Mouse (Mus musculus): ENCODE measurements around the gene Rnf10. TPM values are rescaled to one million over a fixed set of nuclear protein-coding genes. Genes with fewer than 3 reads are reported as not detected.

Rnf10 gene
- total RNA-seq, 1 experiment = 134 TPM

DNA sequence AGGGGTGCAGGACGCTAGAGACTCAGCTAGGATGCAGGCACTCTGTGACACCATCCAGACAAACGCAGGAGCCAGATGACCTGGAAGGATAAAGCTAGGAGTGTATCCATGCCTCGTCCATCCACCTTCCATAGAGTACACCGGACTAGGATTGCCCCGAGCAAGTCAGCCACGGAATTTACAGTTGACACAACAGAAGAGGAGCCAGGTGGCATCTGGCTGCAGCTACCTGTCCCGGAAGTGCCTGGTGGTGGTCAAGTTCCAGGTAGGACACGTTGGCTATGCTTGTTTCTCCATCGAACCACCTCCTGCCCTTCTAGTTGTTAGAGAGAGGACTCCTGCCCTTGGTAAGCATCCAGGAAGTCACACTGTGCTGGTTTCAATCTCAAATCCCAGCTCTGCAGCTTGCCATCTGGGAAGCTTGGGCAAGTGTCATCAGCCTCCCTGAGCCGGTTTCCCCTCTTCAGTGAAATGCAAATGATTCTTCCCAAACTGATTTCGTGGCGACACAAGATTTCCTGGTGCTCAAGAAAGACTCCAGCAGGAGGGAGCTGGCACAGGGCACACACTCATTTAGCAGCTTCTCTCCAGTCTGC lies 78.0 kb downstream of the Rnf10 start:
- no peak overlapping the region for H3K27ac ChIP-seq (ENCODE audit: insufficient read depth, low read depth, low read length, poor library complexity, severe bottlenecking)
- H3K9ac ChIP-seq (ENCODE audit: insufficient read depth, low read depth, low read length, poor library complexity, severe bottlenecking) = peak overlapping the region; percentile 38; the same call in 1 of the 2 replicates
- no peaks in the 10 kb centered on the region for H3K9me3 ChIP-seq (ENCODE audit: control insufficient read depth, insufficient read depth, low read depth, low read length)
- in situ Hi-C loops (cut with MboI; ENCODE audit: low sequenced_read_pairs in 2 of 2, unreplicated experiment in 2 of 2) = no loop called here
- H3K4me3 ChIP-seq (ENCODE audit: insufficient read depth in 1 of 2, low read depth in 1 of 2, low read length in 2 of 2, poor library complexity in 1 of 2, severe bottlenecking in 1 of 2) = peak overlapping the region; percentile 68 to 84
- peaks cover 2 to 12% of the 10 kb centered on the region in 2 experiments; a peak in 2 of 4 replicates for H3K4me1 ChIP-seq (ENCODE audit: control insufficient read depth in 2 of 2, insufficient read depth in 2 of 2, low read length in 2 of 2, poor library complexity in 1 of 2)
- DNase-seq (ENCODE audit: low read depth, low spot score) = no peak
- H3K36me3 ChIP-seq (ENCODE audit: control insufficient read depth, insufficient read depth, low read length, poor library complexity, severe bottlenecking) = no peaks in the 10 kb centered on the region
- TF ChIP-seq MAFK (IDR thresholded peaks at IDR 0.05; ENCODE audit: insufficient read depth, low read depth, low read length) (no peak), CHD2 (IDR thresholded peaks at IDR 0.05; ENCODE audit: low read depth, low read length) (no peak), ZC3H11A (IDR thresholded peaks at IDR 0.05; ENCODE audit: borderline replicate concordance, low read depth, low read length) (no peak), ZNF384 (IDR thresholded peaks at IDR 0.05; ENCODE audit: low read depth, low read length) (no peak), HCFC1 (IDR thresholded peaks at IDR 0.05; ENCODE audit: borderline replicate concordance, insufficient read depth, low read length) (no peak)

GRCm38 (mm10) chr5:115193669-115194625 lies 78.8 kb downstream of the Rnf10 start, which contains the start of gene Cabp1:
Cabp1 (minus strand) TSS chr5:115194381.
- no peak for TF ChIP-seq CHD2 (IDR thresholded peaks at IDR 0.05; ENCODE audit: low read depth, low read length)
- TF ChIP-seq ZNF384 (IDR thresholded peaks at IDR 0.05; ENCODE audit: low read depth, low read length) = no peak
- no peak for TF ChIP-seq ZC3H11A (IDR thresholded peaks at IDR 0.05; ENCODE audit: borderline replicate concordance, low read depth, low read length)
- TF ChIP-seq MAFK (IDR thresholded peaks at IDR 0.05; ENCODE audit: insufficient read depth, low read depth, low read length) = no peak
- no peak for TF ChIP-seq HCFC1 (IDR thresholded peaks at IDR 0.05; ENCODE audit: borderline replicate concordance, insufficient read depth, low read length)
- no peak for DNase-seq (ENCODE audit: low read depth, low spot score)
- peaks cover 2 to 15% of the 10 kb centered on the region in 2 experiments; a peak in 2 of 4 replicates for H3K4me1 ChIP-seq (ENCODE audit: control insufficient read depth in 2 of 2, insufficient read depth in 2 of 2, low read length in 2 of 2, poor library complexity in 1 of 2)

GRCm38 (mm10) chr5:115193226-115193625 lies 79.5 kb downstream of the Rnf10 start:
- H3K36me3 ChIP-seq (ENCODE audit: control insufficient read depth, insufficient read depth, low read length, poor library complexity, severe bottlenecking) = no peaks in the 10 kb centered on the region
- no peak overlapping the region for H3K27ac ChIP-seq (ENCODE audit: insufficient read depth, low read depth, low read length, poor library complexity, severe bottlenecking)
- H3K9ac ChIP-seq (ENCODE audit: insufficient read depth, low read depth, low read length, poor library complexity, severe bottlenecking) = peak overlapping the region; percentile 29; the same call in 1 of the 2 replicates
- H3K4me3 ChIP-seq (ENCODE audit: insufficient read depth in 1 of 2, low read depth in 1 of 2, low read length in 2 of 2, poor library complexity in 1 of 2, severe bottlenecking in 1 of 2) = peak overlapping the region; percentile 68 to 73
- in situ Hi-C loops (cut with MboI; ENCODE audit: low sequenced_read_pairs in 2 of 2, unreplicated experiment in 2 of 2) = no loop called here
- no peaks in the 10 kb centered on the region for H3K9me3 ChIP-seq (ENCODE audit: control insufficient read depth, insufficient read depth, low read depth, low read length)
- no peak for TF ChIP-seq CHD2 (IDR thresholded peaks at IDR 0.05; ENCODE audit: low read depth, low read length)
- no peak for TF ChIP-seq ZC3H11A (IDR thresholded peaks at IDR 0.05; ENCODE audit: borderline replicate concordance, low read depth, low read length)
- no peak for TF ChIP-seq ZNF384 (IDR thresholded peaks at IDR 0.05; ENCODE audit: low read depth, low read length)
- TF ChIP-seq MAFK (IDR thresholded peaks at IDR 0.05; ENCODE audit: insufficient read depth, low read depth, low read length) = no peak
- TF ChIP-seq HCFC1 (IDR thresholded peaks at IDR 0.05; ENCODE audit: borderline replicate concordance, insufficient read depth, low read length) = no peak
- peaks cover 2 to 13% of the 10 kb centered on the region in 2 experiments; a peak in 3 of 4 replicates for H3K4me1 ChIP-seq (ENCODE audit: control insufficient read depth in 2 of 2, insufficient read depth in 2 of 2, low read length in 2 of 2, poor library complexity in 1 of 2)
- no peak for DNase-seq (ENCODE audit: low read depth, low spot score)

More at GRCm38 (mm10) chr5:115193669-115194625, 78.8 kb downstream of the Rnf10 start, which contains the start of gene Cabp1:
- in situ Hi-C loops (cut with MboI; ENCODE audit: low sequenced_read_pairs in 2 of 2, unreplicated experiment in 2 of 2) = no loop called here
- no peaks in the 10 kb centered on the region for H3K9me3 ChIP-seq (ENCODE audit: control insufficient read depth, insufficient read depth, low read depth, low read length)
- no peaks in the 10 kb centered on the region for H3K36me3 ChIP-seq (ENCODE audit: control insufficient read depth, insufficient read depth, low read length, poor library complexity, severe bottlenecking)
- peak within 1 kb of the TSS; percentile 68 to 84 for H3K4me3 ChIP-seq (ENCODE audit: insufficient read depth in 1 of 2, low read depth in 1 of 2, low read length in 2 of 2, poor library complexity in 1 of 2, severe bottlenecking in 1 of 2)
- no peak within 1 kb of the TSS for H3K27ac ChIP-seq (ENCODE audit: insufficient read depth, low read depth, low read length, poor library complexity, severe bottlenecking)
- peak within 1 kb of the TSS; percentile 38 for H3K9ac ChIP-seq (ENCODE audit: insufficient read depth, low read depth, low read length, poor library complexity, severe bottlenecking)

DNA sequence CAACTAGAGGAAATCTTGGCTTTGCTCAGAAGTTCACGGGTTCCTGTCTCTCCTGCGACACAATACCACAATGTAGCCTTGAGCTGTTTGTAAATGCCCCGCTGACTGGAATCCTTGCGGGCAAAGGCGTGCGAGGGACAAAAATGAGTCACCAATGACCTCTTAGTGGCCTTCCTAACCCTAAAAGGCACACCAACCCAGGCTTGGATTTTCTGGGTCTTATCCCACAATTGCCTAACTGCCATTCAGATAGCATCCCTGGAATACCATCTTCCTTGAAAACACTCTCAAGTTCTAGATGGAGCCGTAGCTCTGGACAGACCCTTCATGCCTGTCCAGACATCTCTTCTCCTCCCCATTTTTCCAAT lies 79.9 kb downstream of the Rnf10 start:
- H3K9ac ChIP-seq (ENCODE audit: insufficient read depth, low read depth, low read length, poor library complexity, severe bottlenecking) = no peak overlapping the region
- no peak for DNase-seq (ENCODE audit: low read depth, low spot score)
- in situ Hi-C loops (cut with MboI; ENCODE audit: low sequenced_read_pairs in 2 of 2, unreplicated experiment in 2 of 2) = no loop called here

More for the DNA sequence above, 79.9 kb downstream of the Rnf10 start:
- Histone ChIP-seq H3K4me3 (ENCODE audit: insufficient read depth in 1 of 2, low read depth in 1 of 2, low read length in 2 of 2, poor library complexity in 1 of 2, severe bottlenecking in 1 of 2) (peak overlapping the region; percentile 68 to 73; a peak in 3 of 4 replicates), H3K4me1 (ENCODE audit: control insufficient read depth in 2 of 2, insufficient read depth in 2 of 2, low read length in 2 of 2, poor library complexity in 1 of 2) (peaks cover 2 to 13% of the 10 kb centered on the region in 2 experiments; a peak in 3 of 4 replicates), H3K9me3 (ENCODE audit: control insufficient read depth, insufficient read depth, low read depth, low read length) (no peaks in the 10 kb centered on the region), H3K36me3 (ENCODE audit: control insufficient read depth, insufficient read depth, low read length, poor library complexity, severe bottlenecking) (no peaks in the 10 kb centered on the region), H3K27ac (ENCODE audit: insufficient read depth, low read depth, low read length, poor library complexity, severe bottlenecking) (no peak overlapping the region)
- no peak for TF ChIP-seq MAFK (IDR thresholded peaks at IDR 0.05; ENCODE audit: insufficient read depth, low read depth, low read length)
- TF ChIP-seq HCFC1 (IDR thresholded peaks at IDR 0.05; ENCODE audit: borderline replicate concordance, insufficient read depth, low read length) = no peak
- TF ChIP-seq ZC3H11A (IDR thresholded peaks at IDR 0.05; ENCODE audit: borderline replicate concordance, low read depth, low read length) = no peak
